Mouse (Mus musculus) MEL (cell line): ENCODE data around the gene Tcl1b4. TPM values are rescaled to one million over a fixed set of nuclear protein-coding genes. Genes with fewer than 3 reads are reported as not detected.
"Not testable (repeated sequence)": the region's sequence is repeated elsewhere in the genome, so short reads cannot be mapped to it uniquely, and the experiment has no call there.

ENCODE experiments used
- DNase-seq: peaks from one replicate; pipeline ENCODE4 v3.0.0; 2011; ENCODE audit warnings: low read depth, low spot score
- H3K27ac ChIP-seq: 2 replicates; pipeline ENCODE4 v1.5.1; 2012; ENCODE audit warnings: low read depth, mild to moderate bottlenecking, control low read depth, low read length, moderate library complexity; ENCODE audit not compliant: control insufficient read depth
- H3K27me3 ChIP-seq, 2 experiments: fragments of 150-350 bp in 1 of 2; sonication (generic) in 1 of 2; 2 replicates each; pipeline ENCODE4 v1.6.1; 2012; ENCODE audit warnings: low read length in 2 of 2, mild to moderate bottlenecking in 2 of 2, improper control_type of control experiment in 1 of 2, moderate library complexity in 1 of 2; ENCODE audit not compliant: insufficient read depth in 2 of 2, control insufficient read depth in 1 of 2
- H3K36me3 ChIP-seq, 2 experiments: 2 replicates each; pipeline ENCODE4 v1.6.1; 2012 to 2014; ENCODE audit warnings: low read length in 2 of 2, improper control_type of control experiment in 1 of 2, inconsistent platforms in 1 of 2, mild to moderate bottlenecking in 1 of 2; ENCODE audit not compliant: insufficient read depth in 2 of 2, control insufficient read depth in 1 of 2
- H3K4me1 ChIP-seq, 2 experiments: fragments of 150-350 bp in 1 of 2; sonication (generic) in 1 of 2; 2 replicates each; pipeline ENCODE4 v1.6.1; 2012; ENCODE audit warnings: low read length in 2 of 2, improper control_type of control experiment in 1 of 2, mild to moderate bottlenecking in 1 of 2; ENCODE audit not compliant: insufficient read depth in 2 of 2, control insufficient read depth in 1 of 2
- H3K4me3 ChIP-seq, 2 experiments: fragments of 150-350 bp in 1 of 2; sonication (generic) in 1 of 2; 2 replicates each; pipeline ENCODE4 v1.5.1; 2012; ENCODE audit warnings: low read depth in 2 of 2, low read length in 2 of 2, mild to moderate bottlenecking in 2 of 2, moderate library complexity in 2 of 2, control low read depth in 1 of 2, improper control_type of control experiment in 1 of 2; ENCODE audit not compliant: control insufficient read depth in 1 of 2, insufficient read depth in 1 of 2
- H3K79me2 ChIP-seq: 2 replicates; pipeline ENCODE4 v1.6.1; 2012; ENCODE audit warnings: mild to moderate bottlenecking, low read length, moderate library complexity; ENCODE audit not compliant: control insufficient read depth, poor library complexity, insufficient read depth
- H3K9ac ChIP-seq: 2 replicates; pipeline ENCODE4 v1.6.1; 2012; ENCODE audit warnings: low read depth, mild to moderate bottlenecking, control low read depth, low read length, moderate library complexity; ENCODE audit not compliant: control insufficient read depth, poor library complexity, severe bottlenecking
- H3K9me3 ChIP-seq: fragments of 150-350 bp; sonication (generic); replicated peaks from 2 replicates; pipeline ENCODE4 v1.6.1; 2012; ENCODE audit warnings: mild to moderate bottlenecking, low read length, improper control_type of control experiment, moderate library complexity; ENCODE audit not compliant: insufficient read depth
- CHD1 ChIP-seq: IDR thresholded peaks from 2 replicates; pipeline ENCODE4 v1.6.1; 2012; ENCODE audit warnings: low read depth, mild to moderate bottlenecking, inconsistent platforms, low read length, improper control_type of control experiment
- ELF1 ChIP-seq: IDR thresholded peaks from 2 replicates; pipeline ENCODE4 v1.6.1; 2014; ENCODE audit warnings: low read depth, mild to moderate bottlenecking, inconsistent platforms, low read length, improper control_type of control experiment, moderate library complexity
- JUND ChIP-seq: IDR thresholded peaks from 2 replicates; pipeline ENCODE4 v1.6.1; 2011; ENCODE audit warnings: low read depth, mild to moderate bottlenecking, improper control_type of control experiment, low read length
- KAT2A ChIP-seq: conservative IDR thresholded peaks from 2 replicates; pipeline ENCODE4 v1.6.1; 2012; ENCODE audit warnings: low read depth, low read length, improper control_type of control experiment, inconsistent platforms
- MAX ChIP-seq: IDR thresholded peaks from 2 replicates; pipeline ENCODE4 v1.6.1; 2011; ENCODE audit warnings: low read length, improper control_type of control experiment
- MAZ ChIP-seq: IDR thresholded peaks from 2 replicates; pipeline ENCODE4 v1.6.1; 2012; ENCODE audit warnings: low read depth, mild to moderate bottlenecking, inconsistent platforms, low read length, improper control_type of control experiment
- NELFE ChIP-seq: IDR thresholded peaks from 2 replicates; pipeline ENCODE4 v1.6.1; 2011; ENCODE audit warnings: low read depth, low read length, improper control_type of control experiment
- NRF1 ChIP-seq: IDR thresholded peaks from 2 replicates; pipeline ENCODE4 v1.6.1; 2014; ENCODE audit warnings: low read depth, mild to moderate bottlenecking, inconsistent platforms, low read length, improper control_type of control experiment, moderate library complexity; ENCODE audit not compliant: poor library complexity, insufficient read depth, severe bottlenecking
- TBP ChIP-seq: IDR thresholded peaks from 2 replicates; pipeline ENCODE4 v1.8.0; 2011; ENCODE audit warnings: low read depth, low read length, improper control_type of control experiment
- USF2 ChIP-seq, 2 experiments: IDR thresholded peaks; 2 replicates each; pipeline ENCODE4 v1.6.1; 2011 to 2012; ENCODE audit warnings: improper control_type of control experiment in 2 of 2, low read length in 2 of 2, borderline replicate concordance in 1 of 2, inconsistent platforms in 1 of 2, low read depth in 1 of 2, mild to moderate bottlenecking in 1 of 2; ENCODE audit not compliant: insufficient read depth in 1 of 2
- ZC3H11A ChIP-seq: IDR thresholded peaks from 2 replicates; pipeline ENCODE4 v1.6.1; 2012; ENCODE audit warnings: low read depth, mild to moderate bottlenecking, inconsistent platforms, low read length, improper control_type of control experiment
- ZKSCAN1 ChIP-seq: IDR thresholded peaks from 2 replicates; pipeline ENCODE4 v1.6.1; 2012; ENCODE audit warnings: low read depth, mild to moderate bottlenecking, inconsistent platforms, low read length, improper control_type of control experiment, moderate library complexity
- polyA plus RNA-seq, 2 experiments: library from polyadenylated mRNA; stranded (reverse) in 1 of 2; unstranded in 1 of 2; fragments of >175 nt in 1 of 2; fragments of >200 nt in 1 of 2; gene quantifications; 2 replicates each; pipeline versions ENCODE4 v1.2.1 to v1.2.4; 2012; ENCODE audit warnings: low replicate concordance in 2 of 2, low read depth in 1 of 2; ENCODE audit not compliant: insufficient read length in 2 of 2, insufficient read depth in 1 of 2, missing spikeins in 1 of 2
- total RNA-seq: library from RNA; depleted of rRNA; stranded (reverse); fragments of 300-350 nt; gene quantifications from 2 replicates; pipeline ENCODE4 v1.2.3, GENCODE M21; 2012

Tcl1b4 gene
- total and polyA plus RNA-seq, 3 experiments = not detected

DNA sequence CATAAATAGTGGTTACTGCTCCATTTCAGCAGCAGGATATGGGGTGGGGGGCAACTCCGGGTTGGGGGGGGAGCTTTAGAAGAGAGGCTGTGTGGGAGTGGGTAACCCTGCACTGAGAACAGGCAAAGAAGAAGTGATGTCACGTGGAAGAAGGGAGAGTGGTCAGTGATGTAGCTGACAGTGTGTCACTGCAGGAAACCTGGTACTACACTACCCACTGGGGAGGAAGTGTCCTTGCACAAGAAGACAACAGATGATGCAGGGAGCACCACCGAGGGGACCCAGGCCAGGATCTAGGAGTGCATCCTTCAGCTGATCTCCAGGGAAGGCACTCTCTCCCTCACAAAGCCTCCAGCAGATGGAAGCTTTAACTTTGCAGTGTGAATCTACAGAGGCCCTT lies 35.0 kb upstream of the Tcl1b4 start:
- no peak overlapping the region for H3K27ac ChIP-seq
- H3K9ac ChIP-seq = no peak overlapping the region
- no peaks in the 10 kb centered on the region for H3K27me3 ChIP-seq
- no peaks in the 10 kb centered on the region for H3K79me2 ChIP-seq
- no peak overlapping the region for H3K4me3 ChIP-seq
- H3K9me3 ChIP-seq = no peaks in the 10 kb centered on the region
- no peaks in the 10 kb centered on the region for H3K36me3 ChIP-seq
- H3K4me1 ChIP-seq = no peaks in the 10 kb centered on the region
- TF ChIP-seq USF2 (IDR thresholded peaks at IDR 0.05; ENCODE audit: borderline replicate concordance in 1 of 2, insufficient read depth in 1 of 2, low read depth in 1 of 2, low read length in 2 of 2) (no peak), NRF1 (no peak), MAX (no peak)
- DNase-seq = no peak

DNA sequence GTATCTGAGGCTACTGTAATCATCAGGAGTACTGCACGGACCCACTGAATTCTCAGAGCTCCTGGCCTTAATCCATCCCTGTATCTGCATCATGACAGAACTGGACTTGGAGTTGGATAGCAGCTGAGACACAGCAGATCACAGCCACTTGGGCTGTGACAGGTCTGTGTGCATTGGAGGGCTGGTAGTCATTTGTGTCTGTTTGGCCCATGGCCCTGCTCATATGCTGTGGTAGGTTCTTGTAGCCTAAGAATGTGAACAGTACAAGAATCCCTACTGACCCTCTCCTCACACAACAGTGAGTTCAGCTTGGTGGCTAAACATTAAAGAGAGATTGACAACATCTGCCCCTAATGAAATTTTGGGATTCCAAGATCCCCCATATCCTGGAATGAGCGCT lies 28.4 kb upstream of the Tcl1b4 start:
- no peak for DNase-seq
- Histone ChIP-seq H3K27ac (no peak overlapping the region), H3K27me3 (no peaks in the 10 kb centered on the region), H3K4me3 (no peak overlapping the region), H3K36me3 (no peaks in the 10 kb centered on the region), H3K79me2 (no peaks in the 10 kb centered on the region), H3K9me3 (no peaks in the 10 kb centered on the region), H3K4me1 (no peaks in the 10 kb centered on the region), H3K9ac (no peak overlapping the region)
- no peak for TF ChIP-seq JUND
- TF ChIP-seq ELF1 = no peak
- no peak for TF ChIP-seq TBP
- no peak for TF ChIP-seq NELFE
- TF ChIP-seq ZC3H11A = no peak
- no peak for TF ChIP-seq ZKSCAN1
- no peak for TF ChIP-seq KAT2A
- TF ChIP-seq CHD1 = no peak
- TF ChIP-seq USF2 (IDR thresholded peaks at IDR 0.05; ENCODE audit: borderline replicate concordance in 1 of 2, insufficient read depth in 1 of 2, low read depth in 1 of 2, low read length in 2 of 2) = no peak
- TF ChIP-seq MAZ = no peak

DNA sequence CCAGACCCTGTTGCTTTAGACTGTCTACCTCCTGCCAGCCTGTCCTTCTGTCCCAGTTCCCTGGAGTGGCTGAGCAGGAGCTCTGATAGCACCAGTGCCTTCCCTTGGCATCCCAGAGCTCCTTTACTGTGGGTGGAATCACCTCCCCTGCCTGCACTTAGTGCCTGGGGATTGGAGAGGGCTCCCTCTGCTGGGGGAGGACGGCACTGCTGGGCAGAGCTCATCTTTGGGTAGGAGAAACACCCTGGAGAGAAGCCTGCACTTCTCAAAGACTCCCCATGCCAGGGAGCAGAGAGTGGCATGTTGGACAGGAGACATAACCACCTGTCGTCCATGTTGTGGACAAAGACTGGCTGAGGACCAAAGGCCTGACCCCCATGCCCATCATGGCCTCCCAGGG lies 27.4 kb upstream of the Tcl1b4 start:
- H3K27ac ChIP-seq, H3K36me3 ChIP-seq, H3K27me3 ChIP-seq, H3K79me2 ChIP-seq, H3K9me3 ChIP-seq, DNase-seq, H3K9ac ChIP-seq, H3K4me1 ChIP-seq, H3K4me3 ChIP-seq: not testable (repeated sequence)

GRCm38 (mm10) chr12:105176044-105176443 lies 25.7 kb upstream of the Tcl1b4 start, which contains the start of gene Tcl1b5:
TSS of gene Tcl1b5 (plus strand) at chr12:105176344.
- H3K27me3 ChIP-seq, H3K4me1 ChIP-seq, H3K9ac ChIP-seq, H3K27ac ChIP-seq, H3K79me2 ChIP-seq, H3K36me3 ChIP-seq, DNase-seq, H3K4me3 ChIP-seq, H3K9me3 ChIP-seq: not testable (repeated sequence)

DNA sequence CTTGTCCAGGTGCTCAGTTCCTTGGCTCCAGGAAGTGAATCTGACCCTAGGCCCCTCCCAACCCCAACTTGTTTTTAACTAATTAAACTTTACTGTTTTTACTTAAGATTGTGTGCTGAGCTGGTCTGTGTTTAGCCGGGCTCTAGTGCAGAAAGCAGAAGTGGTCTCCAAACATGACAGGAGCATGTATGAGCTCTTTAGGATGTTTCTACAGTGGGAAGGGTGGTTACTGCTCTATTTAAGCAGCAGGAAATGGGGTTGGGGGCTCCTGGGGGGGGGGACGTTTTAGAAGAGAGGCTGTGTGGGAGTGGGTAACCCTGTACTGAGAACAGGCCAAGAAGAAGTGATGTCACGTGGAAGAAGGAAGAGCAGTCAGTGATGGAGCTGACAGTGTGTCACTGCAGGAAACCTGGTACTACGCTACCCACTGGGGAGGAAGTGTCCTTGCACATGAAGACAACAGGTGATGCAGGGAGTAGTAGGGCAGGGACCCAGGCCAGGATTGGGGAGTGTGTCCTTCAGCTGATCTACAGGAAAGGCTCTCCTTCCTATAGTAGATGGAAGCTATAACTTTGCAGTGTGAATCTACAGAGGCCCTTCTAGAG lies 20.6 kb upstream of the Tcl1b4 start:
- not testable (repeated sequence) for H3K79me2 ChIP-seq, DNase-seq, H3K4me3 ChIP-seq, H3K36me3 ChIP-seq, H3K27me3 ChIP-seq, H3K4me1 ChIP-seq, H3K27ac ChIP-seq, H3K9me3 ChIP-seq, H3K9ac ChIP-seq
